8 mouse cellular contexts compared by ENCODE assay signal in genomic region chr1:168286862-168287650, GRCm38 (mm10).
DNase-seq lines count a peak whose midpoint lies in the region; ATAC-seq and TF ChIP-seq lines count a peak whose summit lies in the region.
"Had no signal": no experiment of that assay in that cellular context is flagged by ENCODE, and none has a peak within 500 bp of the region (broad histone marks: within the 10 kb centered on the region; RNA-seq: fewer than 3 reads in every experiment).

No protein-coding gene starts in this region.

- no peak for TF ChIP-seq CTCF in left cerebral cortex, adult 2 months (IDR thresholded peaks at IDR 0.05)
- TF ChIP-seq CTCF in hindbrain, postnatal 0 days (IDR thresholded peaks at IDR 0.05; ENCODE audit: low read depth), result no peak

- H3K27ac ChIP-seq in left cerebral cortex, adult 2 months, result peak overlapping the region; percentile 79
- peak overlapping the region; percentile 95 for H3K27ac ChIP-seq in forebrain, embryonic 12.5 days
- H3K27ac ChIP-seq in hindbrain, postnatal 0 days, result peak overlapping the region; percentile 80
- H3K27ac ChIP-seq in neural tube, embryonic 12.5 days, result peak overlapping the region; percentile 57; the same call in 1 of the 2 replicates

- intact Hi-C loops in left cerebral cortex, adult 2 months (cut with DNase I), result no loop called here
- intact Hi-C loops in left cerebral cortex, postnatal 4 days (cut with DNase I), result no loop called here

- 4% methylated on average over 2 of the region's 2 CpGs for WGBS in forebrain, embryonic 12.5 days
- 14% methylated on average over 2 of the region's 2 CpGs for WGBS in hindbrain, postnatal 0 days
- 13% methylated on average over 2 of the region's 2 CpGs for WGBS in neural tube, embryonic 12.5 days

- H3K9me3 ChIP-seq in forebrain, embryonic 12.5 days, result no peaks in the 10 kb centered on the region
- H3K9me3 ChIP-seq in hindbrain, postnatal 0 days (ENCODE audit: low read length), result no peaks in the 10 kb centered on the region
- no peaks in the 10 kb centered on the region for H3K9me3 ChIP-seq in neural tube, embryonic 12.5 days

- peaks cover 95% of the 10 kb centered on the region for H3K4me1 ChIP-seq in forebrain, embryonic 12.5 days
- peaks cover 53% of the 10 kb centered on the region for H3K4me1 ChIP-seq in hindbrain, postnatal 0 days (ENCODE audit: insufficient read depth, low read length)
- peaks cover 89% of the 10 kb centered on the region for H3K4me1 ChIP-seq in neural tube, embryonic 12.5 days

- no peak overlapping the region for H3K4me3 ChIP-seq in left cerebral cortex, adult 2 months
- no peak overlapping the region for H3K4me3 ChIP-seq in forebrain, embryonic 12.5 days (replicated peaks)
- no peak overlapping the region for H3K4me3 ChIP-seq in hindbrain, postnatal 0 days (ENCODE audit: low read length)
- no peak overlapping the region for H3K4me3 ChIP-seq in neural tube, embryonic 12.5 days

- H3K27me3 ChIP-seq in forebrain, embryonic 12.5 days, result no peaks in the 10 kb centered on the region
- no peaks in the 10 kb centered on the region for H3K27me3 ChIP-seq in hindbrain, postnatal 0 days (ENCODE audit: insufficient read depth, low read length)
- no peaks in the 10 kb centered on the region for H3K27me3 ChIP-seq in neural tube, embryonic 12.5 days (replicated peaks)

- no peaks in the 10 kb centered on the region for H3K36me3 ChIP-seq in forebrain, embryonic 12.5 days (replicated peaks)
- H3K36me3 ChIP-seq in hindbrain, postnatal 0 days (ENCODE audit: insufficient read depth, low read length), result no peaks in the 10 kb centered on the region
- H3K36me3 ChIP-seq in neural tube, embryonic 12.5 days, result no peaks in the 10 kb centered on the region

- 0 out of 2 replicates have a peak, but pooled peaks have one; percentile 34 for ATAC-seq in forebrain, embryonic 12.5 days (ENCODE audit: low FRiP score)
- ATAC-seq in hindbrain, postnatal 0 days, result no peak
- no peak for ATAC-seq in neural tube, embryonic 12.5 days (ENCODE audit: low FRiP score, low read depth)

- no peak for DNase-seq in left cerebral cortex, adult 2 months (ENCODE audit: extremely low spot score in 1 of 2, low spot score in 2 of 2)
- no peak for DNase-seq in left cerebral cortex, postnatal 4 days
- DNase-seq in hindbrain, postnatal 0 days (ENCODE audit: low spot score), result no peak
- no peak for DNase-seq in left cerebral cortex, adult 11 months (ENCODE audit: low spot score)
- no peak for DNase-seq in spleen, postnatal 10 days (ENCODE audit: low spot score in 2 of 2)
- DNase-seq: thymus, postnatal 25 days had no signal

- peak overlapping the region; percentile 40 for H3K4me2 ChIP-seq in forebrain, embryonic 12.5 days
- H3K4me2 ChIP-seq in hindbrain, postnatal 0 days (ENCODE audit: low read depth, low read length), result 0 out of 2 replicates have a peak overlapping the region, but pooled peaks have one; percentile 21
- peak overlapping the region; percentile 35 for H3K4me2 ChIP-seq in neural tube, embryonic 12.5 days (replicated peaks)

- H3K9ac ChIP-seq in forebrain, embryonic 12.5 days, result peak overlapping the region; percentile 44; the same call in 1 of the 2 replicates
- 0 out of 2 replicates have a peak overlapping the region, but pooled peaks have one; percentile 38 for H3K9ac ChIP-seq in hindbrain, postnatal 0 days (replicated peaks; ENCODE audit: low read length)
- H3K9ac ChIP-seq in neural tube, embryonic 12.5 days, result no peak overlapping the region
